In the genomic region with DNA sequence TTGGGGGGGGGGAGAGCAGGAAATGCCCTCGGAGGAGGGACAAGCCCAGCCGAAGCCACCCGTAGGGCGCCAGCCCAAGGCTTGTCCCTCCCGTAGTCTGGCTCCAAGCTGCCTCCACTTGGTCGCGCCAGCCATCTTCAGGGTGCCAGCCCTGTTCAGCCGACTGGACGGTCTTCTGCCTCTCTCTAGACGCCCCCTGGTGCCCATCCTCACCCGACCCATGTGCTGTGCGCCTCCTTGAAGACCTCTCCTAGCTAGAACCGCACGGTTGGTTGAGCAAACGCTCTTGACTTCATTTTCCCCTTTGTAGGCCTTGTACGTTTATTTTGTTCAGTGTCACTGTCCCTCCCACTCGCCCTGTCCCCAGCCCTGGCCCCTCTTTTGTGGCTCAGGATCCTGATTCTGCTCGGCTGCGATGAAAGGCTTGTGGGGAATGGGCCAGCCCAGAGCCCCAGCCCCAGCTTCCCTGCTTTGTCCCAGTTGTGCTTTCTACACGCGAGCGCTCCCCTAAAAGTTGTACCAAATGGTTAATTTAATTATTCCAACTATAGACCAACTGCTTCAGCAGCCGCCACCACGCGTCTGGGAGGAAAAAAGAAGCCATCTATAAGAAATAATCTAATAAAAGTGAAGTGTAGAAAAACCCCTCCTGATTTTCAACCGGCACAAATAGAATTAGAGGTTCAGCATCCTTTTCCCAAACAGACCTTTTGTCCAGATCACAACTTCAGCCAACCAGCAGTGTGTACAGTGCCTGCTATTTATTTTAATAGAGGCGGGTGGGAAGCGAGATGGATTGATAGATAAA, we compare ENCODE assay signal across 10 mouse cellular contexts. TPM values are rescaled to one million over a fixed set of nuclear protein-coding genes. Genes with fewer than 3 reads are reported as not detected.
DNase-seq lines count a peak whose midpoint lies in the region; ATAC-seq lines count a peak whose summit lies in the region.
"Had no signal": no experiment of that assay in that cellular context is flagged by ENCODE, and none has a peak within 500 bp of the region (broad histone marks: within the 10 kb centered on the region; RNA-seq: fewer than 3 reads in every experiment).

No protein-coding gene starts in this region.

- WGBS in forebrain, embryonic 14.5 days, result 2% methylated on average over 28 of the region's 28 CpGs

- no peak overlapping the region for H3K4me2 ChIP-seq in forebrain, embryonic 14.5 days (ENCODE audit: low read length)

- H3K4me3 ChIP-seq in forebrain, embryonic 14.5 days (ENCODE audit: low read depth, low read length), result no peak overlapping the region

- H3K36me3 ChIP-seq in forebrain, embryonic 14.5 days (ENCODE audit: control insufficient read depth, insufficient read depth, low read length), result no peaks in the 10 kb centered on the region

- DNase-seq in heart, postnatal 10 days, result peak; percentile 5 to 10
- DNase-seq in heart, adult 9 months (ENCODE audit: low spot score in 2 of 2), result no peak
- peak; percentile 41 for DNase-seq in MN1 (ENCODE audit: low spot score)
- DNase-seq in forebrain, embryonic 14.5 days (ENCODE audit: low spot score), result peak; percentile 55
- DNase-seq in adrenal gland, adult 2 months, result no peak
- no peak for DNase-seq in layer of hippocampus, postnatal 25 days (ENCODE audit: extremely low spot score in 1 of 2, low spot score in 1 of 2)

- no peak overlapping the region for H3K27ac ChIP-seq in forebrain, embryonic 14.5 days (ENCODE audit: low read depth, low read length)

- intact Hi-C loops in heart, postnatal 10 days (cut with DNase I), result no loop called here

- H3K4me1 ChIP-seq in forebrain, embryonic 14.5 days (ENCODE audit: control insufficient read depth, insufficient read depth, low read length), result no peaks in the 10 kb centered on the region

- peaks cover 77% of the 10 kb centered on the region for H3K27me3 ChIP-seq in forebrain, embryonic 14.5 days (replicated peaks; ENCODE audit: control insufficient read depth, insufficient read depth, low read length)

- no peaks in the 10 kb centered on the region for H3K9me3 ChIP-seq in forebrain, embryonic 14.5 days (replicated peaks; ENCODE audit: control insufficient read depth, low read length)

- no peak overlapping the region for H3K9ac ChIP-seq in forebrain, embryonic 14.5 days (ENCODE audit: low read length)

- ATAC-seq in forebrain, embryonic 14.5 days, result peak; percentile 60; the same call in 1 of the 2 replicates
- ATAC-seq in megakaryocyte progenitor cell, adult 5-6 weeks (replicated peaks; ENCODE audit: poor library complexity), result peak; percentile 63; the same call in 1 of the 2 replicates
- ATAC-seq in activated CD4-positive, CD25-positive, alpha-beta regulatory T cell, adult 4 months, result no peak

RNA-seq across cellular contexts. Expression of a gene that starts 2.9 kb away (rescaled TPM):
- under 1 TPM in 1 of 2 experiments, not detected in 1; 0.14 TPM for total RNA-seq in heart, postnatal 10 days (2021)
- not detected in 2 replicates for polyA plus RNA-seq in forebrain, embryonic 14.5 days (2014; fragmentation: Nextera tagmentation; extraction: Ambion mirVana)
- not detected in 2 replicates for total RNA-seq in megakaryocyte progenitor cell, adult 5-6 weeks (2015)
- total RNA-seq in megakaryocyte progenitor cell, adult 5-6 weeks (2017), result not detected in 2 replicates
- polyA plus RNA-seq in activated CD4-positive, CD25-positive, alpha-beta regulatory T cell, adult 4 months (2017; shearing (Covaris generic)), result under 1 TPM in 1 of 2 experiments, not detected in 1; 0.11 TPM
- total RNA-seq in adrenal gland, adult 2 months (2021), result 10 to 100 TPM; 13.1 to 21.4 TPM
- polyA plus RNA-seq in adrenal gland, adult 2 months (2012; rRNA removed), result 18.8 and 20.3 TPM in 2 replicates
- total RNA-seq in layer of hippocampus, postnatal 25 days (2021), result not detected
- total RNA-seq: left cerebral cortex, postnatal 10 days had no signal
- polyA plus RNA-seq: cortical plate, adult 2 months had no signal

Comparison
In these comparisons a context has a peak if more than half of its experiments do, and no peak if none do; other contexts are left out.
1. DNase-seq: peak in heart, postnatal 10 days (2 of 2), MN1 (single experiment) and forebrain, embryonic 14.5 days (single experiment); none in heart, adult 9 months (0 of 2), adrenal gland, adult 2 months (single experiment) and layer of hippocampus, postnatal 25 days (0 of 2).
2. RNA of a gene that starts 2.9 kb away (total RNA-seq): 13.1 to 21.4 TPM in adrenal gland, adult 2 months; 0.14 TPM in heart, postnatal 10 days, not detected in megakaryocyte progenitor cell, adult 5-6 weeks and not detected in layer of hippocampus, postnatal 25 days; every median in the first group is over 10 times any median in the second.